In genomic region chr3:57776915-57777314, GRCm38 (mm10) we compare ENCODE assay signal across 26 mouse cellular contexts. TPM values are rescaled to one million over a fixed set of nuclear protein-coding genes. Genes with fewer than 3 reads are reported as not detected.
DNase-seq lines count a peak whose midpoint lies in the region; ATAC-seq and TF ChIP-seq lines count a peak whose summit lies in the region.
"Had no signal": no experiment of that assay in that cellular context is flagged by ENCODE, and none has a peak within 500 bp of the region (broad histone marks: within the 10 kb centered on the region; RNA-seq: fewer than 3 reads in every experiment).

No protein-coding gene starts in this region.

- no peak for ATAC-seq in heart, embryonic 11.5 days (replicated peaks; ENCODE audit: insufficient number of reproducible peaks, low FRiP score, low TSS enrichment)
- ATAC-seq: activated CD4-positive, CD25-positive, alpha-beta regulatory T cell, adult 4 months; CD4-positive, CD25-positive, alpha-beta regulatory T cell, adult 4 months; forebrain, embryonic 14.5 days; forebrain, postnatal 0 days; hindbrain, embryonic 16.5 days; intestine, embryonic 15.5 days had no signal

- no peak overlapping the region for H3K4me2 ChIP-seq in heart, embryonic 11.5 days
- H3K4me2 ChIP-seq: hindbrain, embryonic 13.5 days; intestine, embryonic 15.5 days; kidney, embryonic 15.5 days had no signal

- no peaks in the 10 kb centered on the region for H3K4me1 ChIP-seq in heart, embryonic 11.5 days (ENCODE audit: control insufficient read depth, insufficient read depth, low read length)
- no peaks in the 10 kb centered on the region for H3K4me1 ChIP-seq in thymus, adult 2 months (replicated peaks; ENCODE audit: control insufficient read depth, insufficient read depth, low read length)
- H3K4me1 ChIP-seq: heart, embryonic 10.5 days; hindbrain, embryonic 10.5 days; hindbrain, embryonic 13.5 days; intestine, embryonic 15.5 days; kidney, embryonic 15.5 days had no signal

- DNase-seq in adrenal gland, postnatal 36 days = peak; percentile 5 to 7
- DNase-seq in adrenal gland, postnatal 14 days = no peak
- peak; percentile 29 to 53 for DNase-seq in heart, adult 18-20 months
- DNase-seq in 3T3-L1 (ENCODE audit: low read depth, low spot score) = peak; percentile 66
- peak; percentile 53 for DNase-seq in brain, adult 2 months (ENCODE audit: low read depth, low spot score)
- no peak for DNase-seq in thymus, adult 2 months
- DNase-seq: adrenal gland, postnatal 25 days; cerebellum, adult 11 months; cerebellum, adult 2 months; cerebellum, adult 9-11 months; cerebellum, postnatal 25 days; forebrain, postnatal 0 days; gastrocnemius, adult 2 months; gastrocnemius, postnatal 14 days; kidney, adult 11 months; kidney, adult 8-10 months had no signal

- no peaks in the 10 kb centered on the region for H3K9me3 ChIP-seq in heart, embryonic 11.5 days (replicated peaks; ENCODE audit: control insufficient read depth, low read length)
- H3K9me3 ChIP-seq: heart, embryonic 10.5 days; hindbrain, embryonic 10.5 days; hindbrain, embryonic 13.5 days; intestine, embryonic 15.5 days; kidney, embryonic 15.5 days had no signal

- WGBS in heart, embryonic 11.5 days (ENCODE audit: insufficient replicate concordance) = 86% methylated on average over 2 of the region's 2 CpGs
- 97% methylated on average over 2 of the region's 2 CpGs for WGBS in thymus, adult 2 months

- no peak overlapping the region for H3K9ac ChIP-seq in heart, embryonic 11.5 days (ENCODE audit: low read depth, low read length)
- H3K9ac ChIP-seq: forebrain, postnatal 0 days; hindbrain, embryonic 13.5 days; intestine, embryonic 15.5 days; kidney, embryonic 15.5 days had no signal

- no peak for TF ChIP-seq POLR2A in thymus, adult 2 months (IDR thresholded peaks at IDR 0.05; ENCODE audit: control insufficient read depth, extremely low read depth, insufficient read depth, low read length, poor library complexity)

- H3K27ac ChIP-seq in heart, embryonic 11.5 days (ENCODE audit: low read depth, low read length) = no peak overlapping the region
- H3K27ac ChIP-seq in thymus, adult 2 months (ENCODE audit: control insufficient read depth, insufficient read depth, low read length) = no peak overlapping the region
- H3K27ac ChIP-seq: gastrocnemius, adult 2 months; heart, embryonic 10.5 days; hindbrain, embryonic 10.5 days; hindbrain, embryonic 13.5 days; intestine, embryonic 15.5 days; kidney, embryonic 15.5 days had no signal

- no peaks in the 10 kb centered on the region for H3K36me3 ChIP-seq in heart, embryonic 11.5 days (ENCODE audit: control insufficient read depth, insufficient read depth, low read length)
- H3K36me3 ChIP-seq in thymus, adult 2 months (ENCODE audit: control insufficient read depth, insufficient read depth, low read length) = peaks cover 12% of the 10 kb centered on the region; the same call in 1 of the 2 replicates
- H3K36me3 ChIP-seq: heart, embryonic 10.5 days; intestine, embryonic 15.5 days had no signal

- H3K27me3 ChIP-seq in heart, embryonic 11.5 days (ENCODE audit: control insufficient read depth, insufficient read depth, low read length) = no peaks in the 10 kb centered on the region
- no peaks in the 10 kb centered on the region for H3K27me3 ChIP-seq in thymus, adult 2 months (ENCODE audit: control insufficient read depth, insufficient read depth, low read length)
- H3K27me3 ChIP-seq: hindbrain, embryonic 13.5 days; intestine, embryonic 15.5 days; kidney, embryonic 15.5 days had no signal

- no peak overlapping the region for H3K4me3 ChIP-seq in heart, embryonic 11.5 days (ENCODE audit: low read depth, low read length)
- no peak overlapping the region for H3K4me3 ChIP-seq in thymus, adult 2 months (ENCODE audit: control insufficient read depth, insufficient read depth, low read length)
- H3K4me3 ChIP-seq: gastrocnemius, adult 2 months; heart, embryonic 10.5 days; hindbrain, embryonic 10.5 days; hindbrain, embryonic 13.5 days; intestine, embryonic 15.5 days; kidney, embryonic 15.5 days had no signal

- TF ChIP-seq CTCF in thymus, adult 2 months (IDR thresholded peaks at IDR 0.05; ENCODE audit: borderline replicate concordance, control insufficient read depth, extremely low read depth, insufficient read depth, low read length, poor library complexity) = no peak

RNA-seq across cellular contexts. Expression of gene Rnf13, which starts 41.1 kb away (rescaled TPM):
- total RNA-seq in adrenal gland, postnatal 36 days (2021) = 100 to 1,000 TPM in 1 of 2 experiments, 10 to 100 TPM in 1; 80.9 to 115 TPM
- total RNA-seq in adrenal gland, postnatal 14 days (2021) = 61.9 and 68.1 TPM in 2 replicates
- total RNA-seq in heart, adult 18-20 months (2021) = 10 to 100 TPM; 77.3 to 83.9 TPM
- 51.2 and 66.3 TPM in 2 replicates for polyA plus RNA-seq in heart, embryonic 11.5 days (2014; fragmentation: Nextera tagmentation; extraction: Ambion mirVana)
- 27.9 and 35.1 TPM in 2 replicates for polyA plus RNA-seq in thymus, adult 2 months (2012; rRNA removed)

Comparison
In these comparisons a context has a peak if more than half of its experiments do, and no peak if none do; other contexts are left out.
1. DNase-seq: peak in adrenal gland, postnatal 36 days (2 of 2), heart, adult 18-20 months (2 of 2), 3T3-L1 (single experiment) and brain, adult 2 months (single experiment); none in adrenal gland, postnatal 14 days (single experiment) and thymus, adult 2 months (single experiment).